Mouse (Mus musculus): ENCODE measurements around the gene AA792892.
"Not testable (repeated sequence)": the region's sequence is repeated elsewhere in the genome, so short reads cannot be mapped to it uniquely, and the experiment has no call there.

Gene AA792892

DNA sequence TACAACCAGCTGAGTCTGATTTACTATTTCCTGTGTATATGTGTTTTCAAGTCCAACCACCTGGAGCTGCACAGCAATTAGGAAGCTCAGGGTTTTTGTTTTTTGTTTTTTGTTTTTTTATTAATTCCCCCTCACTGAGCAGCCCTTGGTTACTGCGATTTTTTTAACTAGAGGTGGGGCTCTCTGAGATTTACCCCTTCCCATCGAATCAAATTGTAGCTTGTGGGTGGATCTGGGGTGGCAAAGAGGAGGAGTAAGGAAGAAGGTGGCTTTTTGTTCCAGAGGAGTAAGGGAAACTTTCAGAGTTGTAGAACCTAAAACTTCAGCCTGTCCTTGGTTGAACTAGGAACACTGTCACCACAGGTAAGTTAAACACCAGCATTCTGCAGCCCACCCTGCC, at the start of gene AA792892:
Gene AA792892 (plus strand): TSS at position 301 of the 400 bp plus-strand sequence.
- DNase-seq (ENCODE audit: low spot score in 2 of 2), result not testable (repeated sequence)

DNA sequence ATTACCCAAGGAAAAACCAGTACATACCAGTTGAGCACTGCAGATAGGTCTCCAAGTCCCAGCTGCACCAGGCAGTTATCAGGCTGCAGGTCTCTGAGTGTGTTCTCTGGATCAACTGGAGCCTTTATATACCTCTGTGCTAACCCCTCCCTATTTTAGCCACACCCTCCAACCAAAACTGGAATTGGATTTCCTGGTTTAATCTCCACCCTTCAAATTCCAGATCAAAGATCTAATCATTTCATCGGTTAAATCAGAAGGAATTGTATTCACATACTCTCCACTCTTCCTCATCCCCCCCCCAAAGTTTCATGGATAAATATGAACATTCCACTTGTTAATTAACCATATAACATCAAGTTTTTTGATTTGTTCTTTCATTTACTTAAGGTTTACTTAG, 32.9 kb upstream of the AA792892 start, which contains the start of gene A430089I19Rik:
Gene A430089I19Rik (minus strand): TSS at position 101 of the 400 bp plus-strand sequence.
- DNase-seq (ENCODE audit: low spot score in 2 of 2), result not testable (repeated sequence)

GRCm38 (mm10) chr5:94314135-94314534, 25.4 kb upstream of the AA792892 start, which contains the start of gene Gm6502:
Gm6502 (plus strand) TSS chr5:94314435.
- not testable (repeated sequence) for DNase-seq (ENCODE audit: low spot score in 2 of 2)
